19 mouse cellular contexts compared by ENCODE assay signal in genomic region chr10:86846926-86847467, GRCm38 (mm10).
A peak's percentile ranks its signal among the peaks of the same experiment; 100 is the strongest.
DNase-seq lines count a peak whose midpoint lies in the region; ATAC-seq and TF ChIP-seq lines count a peak whose summit lies in the region.
"Had no signal": no experiment of that assay in that cellular context is flagged by ENCODE, and none has a peak within 500 bp of the region (broad histone marks: within the 10 kb centered on the region; RNA-seq: fewer than 3 reads in every experiment).

No protein-coding gene starts in this region.

- H3K27me3 ChIP-seq in kidney, embryonic 16.5 days (ENCODE audit: insufficient read depth, low read length): no peaks in the 10 kb centered on the region
- H3K27me3 ChIP-seq in lung, embryonic 14.5 days (ENCODE audit: insufficient read depth, low read length): no peaks in the 10 kb centered on the region
- H3K27me3 ChIP-seq in liver, postnatal 0 days (ENCODE audit: insufficient read depth, low read length): peaks cover 18% of the 10 kb centered on the region
- no peaks in the 10 kb centered on the region for H3K27me3 ChIP-seq in embryonic facial prominence, embryonic 10.5 days (replicated peaks; ENCODE audit: low read depth, poor library complexity, severe bottlenecking)
- H3K27me3 ChIP-seq: forebrain, embryonic 15.5 days had no signal

- no peak for TF ChIP-seq EP300 in liver, postnatal 0 days (IDR thresholded peaks at IDR 0.05; ENCODE audit: low read depth)

- DNase-seq in kidney, adult 18-20 months: peak; percentile 34
- DNase-seq in lung, embryonic 14.5 days: no peak
- DNase-seq in lung, postnatal 25 days (ENCODE audit: low spot score): no peak
- peak; percentile 46 for DNase-seq in liver, postnatal 0 days
- no peak for DNase-seq in embryonic facial prominence, embryonic 10.5 days (ENCODE audit: low spot score)
- no peak for DNase-seq in adrenal gland, postnatal 4 days (ENCODE audit: low spot score in 2 of 2)
- DNase-seq: adrenal gland, postnatal 36 days; cerebellum, adult 11 months; cerebellum, adult 9-11 months; heart, postnatal 4 days; lung, adult 18-20 months; lung, postnatal 14 days had no signal

- H3K4me2 ChIP-seq in kidney, embryonic 16.5 days (replicated peaks; ENCODE audit: low read depth, low read length): no peak overlapping the region
- H3K4me2 ChIP-seq in lung, embryonic 14.5 days: no peak overlapping the region
- H3K4me2 ChIP-seq in liver, postnatal 0 days (ENCODE audit: low read depth, low read length): no peak overlapping the region
- H3K4me2 ChIP-seq: forebrain, embryonic 15.5 days had no signal

- no peak overlapping the region for H3K27ac ChIP-seq in kidney, embryonic 16.5 days (ENCODE audit: low read length)
- no peak overlapping the region for H3K27ac ChIP-seq in lung, embryonic 14.5 days (ENCODE audit: low read depth)
- H3K27ac ChIP-seq in liver, postnatal 0 days (ENCODE audit: low read depth): no peak overlapping the region
- H3K27ac ChIP-seq in embryonic facial prominence, embryonic 10.5 days (replicated peaks): no peak overlapping the region
- H3K27ac ChIP-seq: forebrain, embryonic 15.5 days; heart, embryonic 10.5 days; layer of hippocampus, adult 2 months had no signal

- no peak overlapping the region for H3K9ac ChIP-seq in kidney, embryonic 16.5 days (replicated peaks; ENCODE audit: low read length)
- no peak overlapping the region for H3K9ac ChIP-seq in lung, embryonic 14.5 days
- H3K9ac ChIP-seq in liver, postnatal 0 days (replicated peaks): no peak overlapping the region
- H3K9ac ChIP-seq: forebrain, embryonic 15.5 days had no signal

- no peaks in the 10 kb centered on the region for H3K9me3 ChIP-seq in kidney, embryonic 16.5 days (ENCODE audit: low read length)
- H3K9me3 ChIP-seq in lung, embryonic 14.5 days (ENCODE audit: low read depth, low read length): no peaks in the 10 kb centered on the region
- H3K9me3 ChIP-seq in liver, postnatal 0 days (ENCODE audit: low read length): no peaks in the 10 kb centered on the region
- H3K9me3 ChIP-seq in embryonic facial prominence, embryonic 10.5 days: no peaks in the 10 kb centered on the region
- H3K9me3 ChIP-seq: forebrain, embryonic 15.5 days; heart, embryonic 10.5 days had no signal

- H3K36me3 ChIP-seq in kidney, embryonic 16.5 days (ENCODE audit: insufficient read depth, low read length): no peaks in the 10 kb centered on the region
- no peaks in the 10 kb centered on the region for H3K36me3 ChIP-seq in lung, embryonic 14.5 days (ENCODE audit: insufficient read depth)
- H3K36me3 ChIP-seq in liver, postnatal 0 days (replicated peaks; ENCODE audit: insufficient read depth, low read length): 0 out of 2 replicates have a peak, but pooled peaks cover 3% of the 10 kb centered on the region
- H3K36me3 ChIP-seq in embryonic facial prominence, embryonic 10.5 days (replicated peaks): no peaks in the 10 kb centered on the region
- H3K36me3 ChIP-seq: forebrain, embryonic 15.5 days; heart, embryonic 10.5 days had no signal

- WGBS in kidney, embryonic 16.5 days: 54% methylated on average over 9 of the region's 9 CpGs
- WGBS in lung, embryonic 14.5 days: 44% methylated on average over 9 of the region's 9 CpGs
- 60% methylated on average over 9 of the region's 9 CpGs for WGBS in liver, postnatal 0 days (ENCODE audit: insufficient replicate concordance)
- WGBS in embryonic facial prominence, embryonic 10.5 days: 82% methylated on average over 9 of the region's 9 CpGs

- ATAC-seq in kidney, embryonic 16.5 days (ENCODE audit: low FRiP score, low TSS enrichment): no peak
- 0 out of 2 replicates have a peak, but pooled peaks have one; percentile 7 for ATAC-seq in lung, embryonic 14.5 days (ENCODE audit: insufficient read depth)
- peak; percentile 82 for ATAC-seq in liver, postnatal 0 days
- ATAC-seq: CD4-positive, CD25-positive, alpha-beta regulatory T cell, adult 4 months; forebrain, embryonic 15.5 days; hindbrain, embryonic 16.5 days; intestine, embryonic 16.5 days had no signal

- H3K4me1 ChIP-seq in kidney, embryonic 16.5 days (ENCODE audit: insufficient read depth, low read length): no peaks in the 10 kb centered on the region
- H3K4me1 ChIP-seq in lung, embryonic 14.5 days (ENCODE audit: insufficient read depth): no peaks in the 10 kb centered on the region
- H3K4me1 ChIP-seq in liver, postnatal 0 days (ENCODE audit: insufficient read depth): peaks cover 5% of the 10 kb centered on the region
- no peaks in the 10 kb centered on the region for H3K4me1 ChIP-seq in embryonic facial prominence, embryonic 10.5 days
- H3K4me1 ChIP-seq: forebrain, embryonic 15.5 days had no signal

- H3K4me3 ChIP-seq in kidney, embryonic 16.5 days (ENCODE audit: low read length): no peak overlapping the region
- no peak overlapping the region for H3K4me3 ChIP-seq in lung, embryonic 14.5 days (ENCODE audit: low read depth, low read length)
- H3K4me3 ChIP-seq in liver, postnatal 0 days (ENCODE audit: low read depth, low read length): no peak overlapping the region
- H3K4me3 ChIP-seq in embryonic facial prominence, embryonic 10.5 days: no peak overlapping the region
- H3K4me3 ChIP-seq: forebrain, embryonic 15.5 days; heart, embryonic 10.5 days; layer of hippocampus, adult 2 months had no signal

- no peak for TF ChIP-seq CTCF in lung, embryonic 14.5 days (IDR thresholded peaks at IDR 0.05; ENCODE audit: low read depth)
- no peak for TF ChIP-seq CTCF in liver, postnatal 0 days (IDR thresholded peaks at IDR 0.05; ENCODE audit: low read depth)

Comparison
In these comparisons a context has a peak if more than half of its experiments do, and no peak if none do; other contexts are left out.
1. DNase-seq: peak in kidney, adult 18-20 months (single experiment) and liver, postnatal 0 days (single experiment); none in lung, embryonic 14.5 days (single experiment), lung, postnatal 25 days (single experiment), embryonic facial prominence, embryonic 10.5 days (single experiment) and adrenal gland, postnatal 4 days (0 of 2).